Mouse (Mus musculus) liver (tissue): ENCODE data around the gene Slc51a.

Experiments
- DNase-seq: peaks from one replicate; pipeline ENCODE4 v3.0.0-alpha.2; 2020; ENCODE audit warnings: mixed read lengths

Gene Slc51a

GRCm38 (mm10) chr16:32487234-32488111, at the start of gene Slc51a:
Gene Slc51a, minus strand, starts transcription at chr16:32487879.
- peak; percentile 75 for DNase-seq

- no peak for DNase-seq
These were observed 47.6 kb upstream of the Slc51a start for GRCm38 (mm10) chr16:32535157-32535751.

- DNase-seq: no peak
These were observed 45.5 kb upstream of the Slc51a start for GRCm38 (mm10) chr16:32532878-32533826.

GRCm38 (mm10) chr16:32526906-32527305, 39.2 kb upstream of the Slc51a start:
- no peak for DNase-seq

- DNase-seq: no peak
These were observed 36.6 kb upstream of the Slc51a start for GRCm38 (mm10) chr16:32524244-32524615.

- no peak for DNase-seq
These were observed 36.0 kb upstream of the Slc51a start for GRCm38 (mm10) chr16:32523462-32524243.

GRCm38 (mm10) chr16:32522578-32523194, 35.0 kb upstream of the Slc51a start:
- no peak for DNase-seq

DNA sequence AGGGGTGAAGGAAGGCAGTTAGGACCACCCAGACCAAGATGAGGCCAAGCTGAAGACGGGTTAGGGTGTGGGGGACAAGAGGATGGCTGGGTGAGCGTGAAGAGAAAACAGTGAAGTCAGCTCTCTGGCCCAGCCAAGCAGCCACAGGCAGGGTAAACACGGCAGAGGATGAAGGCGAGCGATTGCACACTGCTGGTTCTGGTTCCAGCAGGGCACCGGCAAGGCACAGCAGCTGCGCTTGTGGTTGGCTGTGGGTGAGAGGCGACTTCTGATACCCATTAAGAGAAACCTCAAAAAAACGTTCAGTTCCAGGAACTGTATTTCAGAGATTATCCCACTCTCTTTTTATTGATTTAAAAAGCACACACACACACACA, 32.7 kb upstream of the Slc51a start:
- DNase-seq: peak; percentile 74

- DNase-seq: peak; percentile 53
These were observed 32.1 kb upstream of the Slc51a start for GRCm38 (mm10) chr16:32519656-32520371.

DNA sequence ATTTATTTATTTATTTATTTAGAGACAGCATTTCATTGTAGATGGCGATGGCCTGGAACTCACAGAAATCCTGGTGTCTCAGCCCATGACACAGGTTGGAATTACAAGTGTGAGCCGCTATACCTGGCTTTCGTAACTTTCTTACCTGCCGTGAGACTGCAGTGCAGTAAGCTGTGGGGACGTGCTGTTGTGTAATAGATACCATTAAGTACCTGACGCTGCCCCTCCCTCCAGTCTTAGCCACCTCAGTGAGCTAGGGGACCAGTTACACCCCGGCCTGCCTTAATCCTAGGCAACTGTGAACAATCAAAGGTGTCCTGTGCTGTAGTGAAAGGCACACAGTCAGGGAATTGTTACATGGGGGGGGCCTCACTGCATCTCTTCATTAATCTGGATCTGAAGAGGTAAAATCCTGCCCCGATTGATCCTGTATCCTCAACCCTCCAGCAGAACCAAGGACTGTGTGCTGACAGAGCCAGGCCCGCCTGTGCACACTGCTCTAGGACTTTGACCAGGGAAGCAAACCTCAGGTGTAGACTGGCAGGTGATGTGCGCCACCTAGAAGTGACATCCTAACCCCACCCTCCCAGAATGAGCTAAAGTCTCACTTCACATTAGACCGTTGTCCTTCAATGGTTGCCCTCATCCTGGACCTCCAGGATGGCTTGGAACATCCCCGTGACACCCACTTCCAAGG, 30.3 kb upstream of the Slc51a start:
- no peak for DNase-seq

DNA sequence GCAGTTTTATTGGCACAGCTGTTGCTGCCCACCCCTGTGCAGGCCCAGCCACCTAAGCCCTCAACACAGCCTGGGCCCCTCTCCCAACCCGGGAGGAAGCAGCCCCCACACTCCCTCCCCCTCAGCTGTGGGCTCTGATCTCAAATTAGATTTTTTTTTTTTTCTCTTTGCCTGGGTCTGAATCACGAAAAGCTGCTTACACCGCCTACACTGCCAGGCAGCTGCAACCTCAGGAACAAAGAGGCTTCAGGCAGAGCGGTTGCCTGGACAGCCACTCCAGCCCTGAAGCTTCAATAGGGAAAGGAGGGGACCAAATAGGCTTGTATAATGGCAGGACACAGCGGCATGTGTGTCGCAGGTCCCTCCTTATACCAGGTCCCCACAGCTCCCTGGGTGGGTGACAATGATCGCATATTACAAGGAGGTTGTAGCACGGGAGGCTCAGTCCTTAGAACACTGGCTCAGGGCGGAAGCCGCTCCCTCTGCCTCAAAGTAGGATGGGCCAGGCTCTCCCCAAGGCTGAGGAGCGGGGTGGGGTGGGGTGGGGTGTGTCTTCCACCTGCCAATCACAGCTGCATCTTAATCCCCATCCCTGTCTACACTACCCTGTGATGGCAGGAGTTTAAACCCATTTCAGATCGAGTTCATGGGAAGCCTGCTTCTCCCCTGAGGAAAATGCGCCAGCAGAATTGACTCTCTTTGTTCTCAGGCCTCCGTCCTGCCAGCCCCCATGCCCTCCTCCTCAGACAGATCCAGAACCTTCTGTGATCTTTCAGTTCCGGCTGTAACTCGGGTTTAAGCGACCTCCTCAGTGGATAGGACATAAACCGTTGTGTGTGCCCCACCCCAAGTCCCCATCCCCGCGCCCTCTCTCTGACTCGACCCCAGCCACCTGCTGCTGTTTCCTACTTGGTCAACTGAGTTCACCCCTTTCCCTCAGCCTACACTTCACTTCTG, 28.6 kb upstream of the Slc51a start:
- DNase-seq: peak; percentile 87

- no peak for DNase-seq
These were observed 26.3 kb upstream of the Slc51a start for GRCm38 (mm10) chr16:32513948-32514347.

DNA sequence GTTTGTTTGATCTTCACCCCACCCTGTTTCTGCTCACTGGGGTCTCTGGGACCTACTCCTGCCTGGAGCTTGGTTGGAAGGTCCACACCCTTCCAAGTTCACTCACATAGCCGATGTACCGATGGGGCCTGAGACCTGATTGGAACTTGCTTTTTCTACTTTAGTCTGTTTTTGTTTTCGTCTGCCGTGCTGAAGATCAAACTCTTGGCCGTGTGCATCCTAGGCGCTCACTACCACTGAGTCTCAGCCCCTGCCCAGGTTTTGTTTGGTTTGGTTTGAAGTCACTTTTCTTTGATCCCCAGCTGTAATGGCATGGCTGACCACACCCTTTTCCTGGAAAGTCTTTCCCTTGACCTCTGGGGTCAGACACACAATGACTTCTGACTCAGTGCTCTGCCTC, 25.7 kb upstream of the Slc51a start:
- no peak for DNase-seq

DNA sequence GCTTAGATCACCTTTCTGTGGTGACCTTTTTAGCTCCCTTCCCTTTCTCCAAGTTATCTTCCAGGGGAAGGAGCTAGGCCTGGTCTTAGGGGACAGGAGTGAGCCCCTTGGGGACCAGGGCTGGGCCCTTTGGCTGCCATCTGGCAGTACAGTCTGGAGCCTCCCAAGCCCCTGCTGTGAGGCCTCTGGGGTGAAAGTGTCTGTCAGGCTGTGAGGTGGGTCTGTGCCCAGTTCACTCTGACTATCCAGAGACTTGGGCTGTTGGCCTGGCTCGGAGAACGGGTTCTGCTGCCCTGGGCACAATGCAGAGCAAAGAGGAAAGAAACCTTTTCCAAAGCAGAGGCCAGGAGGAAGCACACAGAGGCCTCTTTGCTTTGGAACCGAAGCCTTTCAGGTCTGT, 25.2 kb upstream of the Slc51a start:
- DNase-seq: peak; percentile 42

- DNase-seq: peak; percentile 89
These were observed 24.3 kb upstream of the Slc51a start for GRCm38 (mm10) chr16:32511827-32512490.

DNA sequence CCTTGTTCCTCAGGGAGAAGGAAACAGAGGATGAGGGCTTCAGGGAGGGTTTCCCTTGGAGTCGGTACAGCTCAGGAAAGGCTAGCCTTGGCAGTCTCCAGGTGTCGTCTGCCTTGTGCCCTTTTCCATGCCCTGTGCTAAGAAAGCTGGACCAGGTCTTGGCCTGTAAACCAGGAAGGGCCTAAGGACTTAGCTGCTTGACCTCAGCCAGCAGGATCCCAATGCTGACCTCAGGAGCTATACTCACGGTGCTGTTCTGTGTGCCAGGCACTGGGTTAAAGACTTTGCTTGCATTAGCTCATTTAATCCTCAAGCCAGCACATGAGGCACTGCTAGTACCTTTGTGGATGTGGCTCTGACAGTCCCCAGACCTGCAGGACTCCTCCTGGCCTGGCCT, 23.7 kb upstream of the Slc51a start:
- peak; percentile 24 for DNase-seq

DNA sequence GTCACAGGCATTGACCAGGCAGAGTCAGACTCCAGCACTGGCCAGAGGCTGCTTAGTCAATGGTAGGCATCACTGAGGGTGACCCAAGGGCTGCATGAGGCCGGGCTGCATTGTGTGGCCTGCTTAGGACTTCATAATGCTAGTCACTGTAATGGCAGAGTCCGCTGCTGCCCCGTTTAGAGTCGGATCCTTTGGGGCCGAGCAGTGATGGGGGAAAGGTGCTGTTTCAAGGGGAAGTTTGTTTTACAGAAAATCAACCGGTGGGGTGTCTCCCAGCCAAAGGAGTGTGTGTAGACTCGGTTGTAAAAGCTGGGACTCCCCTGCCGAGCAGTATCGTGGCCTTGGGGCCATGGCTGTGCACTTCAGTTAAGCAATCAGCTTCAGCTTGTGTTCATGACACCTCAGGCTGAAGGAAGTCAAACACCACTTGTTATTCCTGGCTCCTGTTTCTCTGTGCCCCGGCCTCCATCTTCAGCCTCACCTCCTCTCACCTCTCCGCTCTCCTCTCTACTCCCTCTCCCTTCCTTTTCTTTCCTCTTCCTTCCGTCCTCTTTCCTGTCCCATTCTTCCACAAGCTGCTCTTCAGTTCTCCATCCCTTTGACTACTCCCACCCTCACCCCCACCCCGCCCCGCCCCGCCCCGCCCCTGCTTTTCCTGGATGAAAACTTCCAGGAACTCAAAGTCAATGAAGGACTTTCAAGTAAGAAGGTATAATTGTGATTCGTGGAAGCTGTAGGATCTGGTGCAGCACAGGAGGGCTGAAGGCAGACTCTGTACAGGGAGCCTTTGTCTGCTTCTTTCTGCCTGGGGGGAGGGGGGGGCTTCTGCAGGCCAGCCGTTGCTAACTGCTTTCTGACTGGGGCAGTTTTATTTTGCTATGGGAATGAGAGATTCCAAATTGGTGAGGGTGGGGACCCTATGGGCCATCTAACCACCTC, 23.0 kb upstream of the Slc51a start:
- DNase-seq: peak; percentile 85
